Mouse (Mus musculus): ENCODE results near the gene Ltbp3. TPM values are rescaled to one million over a fixed set of nuclear protein-coding genes. Genes with fewer than 3 reads are reported as not detected.

Gene Ltbp3
- polyA plus RNA-seq, 2 experiments: 99.8 to 341 TPM

GRCm38 (mm10) chr19:5798700-5799479 lies 58.2 kb downstream of the Ltbp3 start:
- Histone ChIP-seq H3K27ac (replicated peaks; ENCODE audit: low read depth, low read length) (no peak overlapping the region), H3K4me1 (ENCODE audit: control insufficient read depth, insufficient read depth, low read length) (peaks cover 16% of the 10 kb centered on the region), H3K36me3 (ENCODE audit: control insufficient read depth, insufficient read depth, low read length) (peaks cover 55% of the 10 kb centered on the region), H3K4me3 (replicated peaks; ENCODE audit: low read length) (peak overlapping the region; percentile 74), H3K9ac (ENCODE audit: low read depth, low read length, severe bottlenecking) (peak overlapping the region; percentile 98), H3K9me3 (ENCODE audit: control insufficient read depth, low read length) (no peaks in the 10 kb centered on the region), H3K4me2 (replicated peaks; ENCODE audit: low read depth, low read length, severe bottlenecking) (peak overlapping the region; percentile 97), H3K27me3 (ENCODE audit: control insufficient read depth, insufficient read depth, low read length) (no peaks in the 10 kb centered on the region)
- ATAC-seq (ENCODE audit: low FRiP score, low read depth): no peak
- 2% methylated on average over 7 of the region's 7 CpGs for WGBS
- TF ChIP-seq POLR2A (IDR thresholded peaks at IDR 0.05; ENCODE audit: borderline replicate concordance, extremely low read depth, insufficient read depth, insufficient read length): no peak
- peak; percentile 46 for DNase-seq (ENCODE audit: low spot score)

GRCm38 (mm10) chr19:5799566-5800349 lies 59.1 kb downstream of the Ltbp3 start:
- Histone ChIP-seq H3K4me2 (replicated peaks; ENCODE audit: low read depth, low read length, severe bottlenecking) (peak overlapping the region; percentile 97), H3K27ac (replicated peaks; ENCODE audit: low read depth, low read length) (peak overlapping the region; percentile 100), H3K4me3 (replicated peaks; ENCODE audit: low read length) (peak overlapping the region; percentile 74), H3K9me3 (ENCODE audit: control insufficient read depth, low read length) (no peaks in the 10 kb centered on the region), H3K27me3 (ENCODE audit: control insufficient read depth, insufficient read depth, low read length) (no peaks in the 10 kb centered on the region), H3K4me1 (ENCODE audit: control insufficient read depth, insufficient read depth, low read length) (peaks cover 23% of the 10 kb centered on the region), H3K36me3 (ENCODE audit: control insufficient read depth, insufficient read depth, low read length) (peaks cover 52% of the 10 kb centered on the region), H3K9ac (ENCODE audit: low read depth, low read length, severe bottlenecking) (peak overlapping the region; percentile 98)
- peak; percentile 45 for DNase-seq (ENCODE audit: low spot score)
- no peak for ATAC-seq (ENCODE audit: low FRiP score, low read depth)
- no peak for TF ChIP-seq POLR2A (IDR thresholded peaks at IDR 0.05; ENCODE audit: borderline replicate concordance, extremely low read depth, insufficient read depth, insufficient read length)
- WGBS: under 1% methylated on average over 10 of the region's 10 CpGs

DNA sequence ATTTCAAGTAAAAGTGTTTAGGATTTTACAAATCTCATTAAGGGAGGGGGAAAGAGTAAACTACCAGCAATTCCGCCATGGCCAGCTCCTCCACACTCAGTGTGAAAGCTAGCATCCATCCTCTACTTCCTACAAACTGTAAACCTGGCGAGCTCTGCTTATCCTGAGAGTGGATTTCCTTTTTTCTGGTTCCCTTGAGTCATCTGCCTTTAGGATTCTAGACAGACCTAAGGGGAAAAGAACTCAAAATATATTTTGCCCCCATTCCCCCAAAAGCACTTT lies 59.6 kb downstream of the Ltbp3 start:
- DNase-seq (ENCODE audit: low spot score) (no peak), ATAC-seq (ENCODE audit: low FRiP score, low read depth) (no peak)
- Histone ChIP-seq H3K27ac (replicated peaks; ENCODE audit: low read depth, low read length) (peak overlapping the region; percentile 100), H3K9me3 (ENCODE audit: control insufficient read depth, low read length) (no peaks in the 10 kb centered on the region), H3K9ac (ENCODE audit: low read depth, low read length, severe bottlenecking) (peak overlapping the region; percentile 98), H3K4me2 (replicated peaks; ENCODE audit: low read depth, low read length, severe bottlenecking) (peak overlapping the region; percentile 97), H3K27me3 (ENCODE audit: control insufficient read depth, insufficient read depth, low read length) (no peaks in the 10 kb centered on the region), H3K4me1 (ENCODE audit: control insufficient read depth, insufficient read depth, low read length) (peaks cover 24% of the 10 kb centered on the region), H3K36me3 (ENCODE audit: control insufficient read depth, insufficient read depth, low read length) (peaks cover 47% of the 10 kb centered on the region), H3K4me3 (replicated peaks; ENCODE audit: low read length) (peak overlapping the region; percentile 74)
- no peak for TF ChIP-seq POLR2A (IDR thresholded peaks at IDR 0.05; ENCODE audit: borderline replicate concordance, extremely low read depth, insufficient read depth, insufficient read length)
- 2% methylated on average over 2 of the region's 2 CpGs for WGBS

DNA sequence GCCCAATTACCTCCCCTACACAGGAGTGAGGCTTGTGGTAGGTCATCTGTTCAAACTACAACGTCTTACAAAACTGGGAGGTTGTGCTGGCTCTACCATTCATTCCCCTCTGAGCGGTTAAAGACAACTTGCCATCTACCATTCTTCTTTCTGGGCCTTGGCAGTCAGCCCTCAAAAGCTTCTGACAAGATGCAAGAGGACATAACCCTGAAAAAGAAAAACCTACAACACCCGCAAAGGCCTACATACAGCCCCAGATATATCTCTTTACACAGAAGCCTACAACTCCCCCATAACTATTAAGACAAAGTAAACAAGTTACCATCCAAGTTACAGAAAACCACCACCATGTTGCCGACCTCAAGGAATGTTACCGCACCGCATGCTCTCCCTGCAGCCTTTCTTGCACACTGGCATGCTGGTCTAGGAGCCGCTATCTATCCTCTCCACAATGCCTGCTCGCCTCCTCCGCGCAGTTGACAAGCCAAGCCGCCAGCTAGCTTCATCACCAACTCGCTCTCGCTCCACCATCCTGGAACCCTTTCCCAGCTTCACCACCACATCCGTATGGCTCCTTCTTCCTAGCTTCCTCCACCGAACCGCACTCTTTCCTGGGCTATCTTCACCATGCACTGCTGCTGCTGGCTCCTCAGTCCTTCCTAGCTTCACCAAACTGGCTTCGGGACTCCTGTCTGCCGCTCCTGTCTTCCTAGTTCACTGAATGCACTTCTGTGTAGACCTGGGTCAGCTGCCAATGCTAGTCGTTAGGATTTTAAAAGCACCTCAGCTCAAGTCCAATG lies 60.1 kb downstream of the Ltbp3 start:
- whole genome bisulfite sequencing: 0% methylated on average over 19 of the region's 19 CpGs

DNA sequence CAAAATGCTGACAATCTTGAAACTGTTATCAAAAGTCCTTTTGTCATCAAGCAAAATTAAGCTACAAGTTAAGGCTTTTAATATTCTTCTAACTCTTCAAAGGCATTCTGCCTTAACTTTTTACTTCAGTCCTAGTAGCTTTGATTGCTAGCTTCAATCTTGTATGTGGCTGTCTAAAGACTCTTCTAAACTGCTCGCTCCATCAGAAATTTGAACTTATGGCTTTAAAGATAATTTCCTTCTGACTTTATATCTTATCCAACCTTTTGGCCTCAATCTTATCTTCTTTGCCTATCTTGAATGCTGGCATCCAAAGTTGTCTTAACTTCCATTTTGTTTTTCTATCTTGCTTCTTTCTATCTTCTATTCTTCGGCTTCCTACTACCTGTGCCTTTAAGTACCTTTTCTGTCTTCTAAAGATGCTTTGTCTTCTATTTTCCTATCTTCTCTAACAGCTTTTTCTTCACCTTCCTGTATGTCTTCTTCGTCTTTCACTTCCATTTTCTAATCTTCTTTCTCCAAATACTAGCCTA lies 60.8 kb downstream of the Ltbp3 start:
- WGBS: 8% methylated on average over 3 of the region's 3 CpGs
- Histone ChIP-seq H3K4me2 (replicated peaks; ENCODE audit: low read depth, low read length, severe bottlenecking) (peak overlapping the region; percentile 97), H3K36me3 (ENCODE audit: control insufficient read depth, insufficient read depth, low read length) (peaks cover 35% of the 10 kb centered on the region), H3K4me1 (ENCODE audit: control insufficient read depth, insufficient read depth, low read length) (peaks cover 25% of the 10 kb centered on the region), H3K9ac (ENCODE audit: low read depth, low read length, severe bottlenecking) (peak overlapping the region; percentile 98), H3K4me3 (replicated peaks; ENCODE audit: low read length) (peak overlapping the region; percentile 74), H3K27ac (replicated peaks; ENCODE audit: low read depth, low read length) (peak overlapping the region; percentile 100), H3K27me3 (ENCODE audit: control insufficient read depth, insufficient read depth, low read length) (no peaks in the 10 kb centered on the region), H3K9me3 (ENCODE audit: control insufficient read depth, low read length) (no peaks in the 10 kb centered on the region)
- no peak for TF ChIP-seq POLR2A (IDR thresholded peaks at IDR 0.05; ENCODE audit: borderline replicate concordance, extremely low read depth, insufficient read depth, insufficient read length)
- no peak for ATAC-seq (ENCODE audit: low FRiP score, low read depth)
- DNase-seq (ENCODE audit: low spot score): no peak

More for the DNA sequence above, 60.1 kb downstream of the Ltbp3 start:
- peak overlapping the region; percentile 100 for H3K27ac ChIP-seq (replicated peaks; ENCODE audit: low read depth, low read length)
- no peaks in the 10 kb centered on the region for H3K27me3 ChIP-seq (ENCODE audit: control insufficient read depth, insufficient read depth, low read length)
- peak overlapping the region; percentile 74 for H3K4me3 ChIP-seq (replicated peaks; ENCODE audit: low read length)
- peak overlapping the region; percentile 97 for H3K4me2 ChIP-seq (replicated peaks; ENCODE audit: low read depth, low read length, severe bottlenecking)
- H3K36me3 ChIP-seq (ENCODE audit: control insufficient read depth, insufficient read depth, low read length): peaks cover 41% of the 10 kb centered on the region
- peak overlapping the region; percentile 98 for H3K9ac ChIP-seq (ENCODE audit: low read depth, low read length, severe bottlenecking)
- no peak for ATAC-seq (ENCODE audit: low FRiP score, low read depth)
- peak; percentile 36 for DNase-seq (ENCODE audit: low spot score)
- no peak; the same call in 1 of the 2 replicates for TF ChIP-seq POLR2A (IDR thresholded peaks at IDR 0.05; ENCODE audit: borderline replicate concordance, extremely low read depth, insufficient read depth, insufficient read length)
- H3K9me3 ChIP-seq (ENCODE audit: control insufficient read depth, low read length): no peaks in the 10 kb centered on the region
- H3K4me1 ChIP-seq (ENCODE audit: control insufficient read depth, insufficient read depth, low read length): peaks cover 24% of the 10 kb centered on the region
